Mouse (Mus musculus) hindbrain, embryonic 11.5 days (tissue): ENCODE measurements around the gene Sgcg. TPM values are rescaled to one million over a fixed set of nuclear protein-coding genes. Genes with fewer than 3 reads are reported as not detected.

Source experiments
- ATAC-seq: fragments of 200-750 bp; cut with Nextera tagmentation; 2 replicates; pipeline ENCODE4 v1.8.0; 2017; ENCODE audit warnings: mild to moderate bottlenecking, moderate TSS enrichment, moderate library complexity; ENCODE audit not compliant: low FRiP score
- DNase-seq: peaks from one replicate; pipeline ENCODE4 v3.0.0-alpha.2; 2015; ENCODE audit warnings: low spot score
- H3K27ac ChIP-seq: fragments of 300-500 bp; sonication (generic); 2 replicates; pipeline ENCODE4 v1.5.1; 2014; ENCODE audit warnings: mild to moderate bottlenecking, low read depth, low read length
- H3K27me3 ChIP-seq: fragments of 300-500 bp; sonication (generic); 2 replicates; pipeline ENCODE4 v1.6.1; 2014; ENCODE audit warnings: mild to moderate bottlenecking, low read length, moderate library complexity, mixed read lengths; ENCODE audit not compliant: control insufficient read depth, insufficient read depth
- H3K36me3 ChIP-seq: fragments of 300-500 bp; sonication (generic); 2 replicates; pipeline ENCODE4 v1.6.1; 2014; ENCODE audit warnings: mild to moderate bottlenecking, low read length, moderate library complexity, mixed read lengths; ENCODE audit not compliant: control insufficient read depth, insufficient read depth
- H3K4me1 ChIP-seq: fragments of 300-500 bp; sonication (generic); replicated peaks from 2 replicates; pipeline ENCODE4 v1.6.1; 2014; ENCODE audit warnings: low read length, mixed read lengths; ENCODE audit not compliant: control insufficient read depth, insufficient read depth
- H3K4me2 ChIP-seq: fragments of 300-500 bp; sonication (generic); replicated peaks from 2 replicates; pipeline ENCODE4 v1.6.1; 2014; ENCODE audit warnings: mild to moderate bottlenecking, low read depth, low read length
- H3K4me3 ChIP-seq: fragments of 300-500 bp; sonication (generic); 2 replicates; pipeline ENCODE4 v1.5.1; 2014; ENCODE audit warnings: low read depth, low read length
- H3K9ac ChIP-seq: fragments of 300-500 bp; sonication (generic); 2 replicates; pipeline ENCODE4 v1.6.1; 2014; ENCODE audit warnings: low read depth, low read length
- H3K9me3 ChIP-seq: fragments of 300-500 bp; sonication (generic); 2 replicates; pipeline ENCODE4 v1.6.1; 2016; ENCODE audit warnings: low read length; ENCODE audit not compliant: control insufficient read depth
- WGBS: fragments of 180-500 bp; shearing (Covaris S2); extraction: QIAGEN DNeasy Blood & Tissue Kit; methylation state at CpG from one replicate; pipeline ENCODE4 v1.1.7; 2014; 5-methylcytosine and 5-hydroxymethylcytosine counted together
- polyA plus RNA-seq: library from polyadenylated mRNA; unstranded; fragments of >200 nt; fragmentation: Nextera tagmentation; extraction: Ambion mirVana; gene quantifications from 2 replicates; pipeline ENCODE4 v1.2.1, GENCODE M21; 2014

Gene Sgcg
- 0.19 and 0.61 TPM in 2 replicates for polyA plus RNA-seq

- Histone ChIP-seq H3K4me1 (no peaks in the 10 kb centered on the region), H3K9me3 (no peaks in the 10 kb centered on the region), H3K36me3 (no peaks in the 10 kb centered on the region), H3K4me2 (no peak within 1 kb of the TSS), H3K9ac (no peak within 1 kb of the TSS), H3K27ac (no peak within 1 kb of the TSS), H3K4me3 (no peak within 1 kb of the TSS), H3K27me3 (no peaks in the 10 kb centered on the region)
- DNase-seq (no peak), ATAC-seq (no peak)
- WGBS: 70% methylated on average over 11 of the region's 11 CpGs
These were observed at the start of gene Sgcg for GRCm38 (mm10) chr14:61258352-61258751. Gene Sgcg (minus strand): TSS chr14:61258490.

GRCm38 (mm10) chr14:61303969-61304609, 45.8 kb upstream of the Sgcg start:
- no peak overlapping the region for H3K27ac ChIP-seq
- ATAC-seq (no peak), DNase-seq (no peak)
- no peaks in the 10 kb centered on the region for H3K9me3 ChIP-seq
- no peaks in the 10 kb centered on the region for H3K27me3 ChIP-seq
- H3K36me3 ChIP-seq: no peaks in the 10 kb centered on the region
- H3K9ac ChIP-seq: no peak overlapping the region
- no peak overlapping the region for H3K4me2 ChIP-seq
- no peaks in the 10 kb centered on the region for H3K4me1 ChIP-seq
- no peak overlapping the region for H3K4me3 ChIP-seq
- 73% methylated on average over 4 of the region's 4 CpGs for WGBS

- ATAC-seq (no peak), DNase-seq (no peak)
- Histone ChIP-seq H3K27me3 (no peaks in the 10 kb centered on the region), H3K9ac (no peak overlapping the region), H3K9me3 (no peaks in the 10 kb centered on the region), H3K36me3 (no peaks in the 10 kb centered on the region), H3K4me2 (no peak overlapping the region), H3K4me3 (no peak overlapping the region), H3K27ac (no peak overlapping the region), H3K4me1 (no peaks in the 10 kb centered on the region)
- WGBS: 83% methylated on average over 2 of the region's 2 CpGs
These were observed 44.1 kb upstream of the Sgcg start for GRCm38 (mm10) chr14:61302428-61302827.

- Histone ChIP-seq H3K4me2 (no peak overlapping the region), H3K36me3 (no peaks in the 10 kb centered on the region), H3K4me3 (no peak overlapping the region), H3K27me3 (no peaks in the 10 kb centered on the region), H3K9ac (no peak overlapping the region), H3K9me3 (no peaks in the 10 kb centered on the region), H3K4me1 (no peaks in the 10 kb centered on the region), H3K27ac (no peak overlapping the region)
- WGBS: 48% methylated on average over 2 of the region's 2 CpGs
- no peak for ATAC-seq
- DNase-seq: no peak
These were observed 43.0 kb upstream of the Sgcg start for GRCm38 (mm10) chr14:61301323-61301722.

GRCm38 (mm10) chr14:61299810-61300209, 41.5 kb upstream of the Sgcg start:
- Histone ChIP-seq H3K4me1 (no peaks in the 10 kb centered on the region), H3K36me3 (no peaks in the 10 kb centered on the region), H3K4me3 (no peak overlapping the region), H3K27me3 (no peaks in the 10 kb centered on the region), H3K27ac (no peak overlapping the region), H3K4me2 (no peak overlapping the region), H3K9ac (no peak overlapping the region), H3K9me3 (no peaks in the 10 kb centered on the region)
- no peak for DNase-seq
- WGBS: 88% methylated on average over 6 of the region's 6 CpGs
- no peak for ATAC-seq

GRCm38 (mm10) chr14:61294738-61295079, 36.4 kb upstream of the Sgcg start:
- no peak for ATAC-seq

GRCm38 (mm10) chr14:61293884-61294737, 35.8 kb upstream of the Sgcg start:
- 49% methylated on average over 16 of the region's 16 CpGs for WGBS
- Histone ChIP-seq H3K4me1 (no peaks in the 10 kb centered on the region), H3K9me3 (no peaks in the 10 kb centered on the region), H3K9ac (no peak overlapping the region), H3K4me3 (no peak overlapping the region), H3K4me2 (no peak overlapping the region), H3K36me3 (no peaks in the 10 kb centered on the region), H3K27me3 (no peaks in the 10 kb centered on the region), H3K27ac (no peak overlapping the region)
- no peak for ATAC-seq
- peak; percentile 70 for DNase-seq

More at GRCm38 (mm10) chr14:61294738-61295079, 36.4 kb upstream of the Sgcg start:
- Histone ChIP-seq H3K4me1 (no peaks in the 10 kb centered on the region), H3K9me3 (no peaks in the 10 kb centered on the region), H3K27me3 (no peaks in the 10 kb centered on the region), H3K4me3 (no peak overlapping the region), H3K36me3 (no peaks in the 10 kb centered on the region), H3K9ac (no peak overlapping the region), H3K4me2 (no peak overlapping the region), H3K27ac (no peak overlapping the region)
- DNase-seq: peak; percentile 81
- WGBS: 17% methylated on average over 6 of the region's 6 CpGs

GRCm38 (mm10) chr14:61290664-61291063, 32.4 kb upstream of the Sgcg start:
- no peak overlapping the region for H3K4me3 ChIP-seq
- no peak overlapping the region for H3K4me2 ChIP-seq
- no peak overlapping the region for H3K27ac ChIP-seq
- H3K27me3 ChIP-seq: no peaks in the 10 kb centered on the region
- WGBS: 79% methylated on average over 3 of the region's 3 CpGs
- H3K36me3 ChIP-seq: no peaks in the 10 kb centered on the region
- no peaks in the 10 kb centered on the region for H3K4me1 ChIP-seq
- no peaks in the 10 kb centered on the region for H3K9me3 ChIP-seq
- DNase-seq (no peak), ATAC-seq (no peak)
- no peak overlapping the region for H3K9ac ChIP-seq
